Mouse (Mus musculus): ENCODE data around the gene Tspan9. TPM values are rescaled to one million over a fixed set of nuclear protein-coding genes. Genes with fewer than 3 reads are reported as not detected.

The Tspan9 gene
- total and polyA plus RNA-seq, 2 experiments from 2014 or later, result 105 to 332 TPM

- Histone ChIP-seq H3K4me2 (ENCODE audit: low read depth, low read length) (no peak overlapping the region), H3K36me3 (replicated peaks; ENCODE audit: control insufficient read depth, insufficient read depth, low read length) (no peaks in the 10 kb centered on the region), H3K9me3 (replicated peaks; ENCODE audit: control insufficient read depth, low read length) (no peaks in the 10 kb centered on the region; the same call in 1 of the 2 replicates), H3K9ac (replicated peaks; ENCODE audit: low read depth, low read length) (no peak overlapping the region), H3K4me3 (ENCODE audit: low read depth, low read length) (no peak overlapping the region), H3K27ac (ENCODE audit: low read depth) (no peak overlapping the region), H3K27me3 (ENCODE audit: control insufficient read depth, insufficient read depth, low read length) (no peaks in the 10 kb centered on the region), H3K4me1 (ENCODE audit: control insufficient read depth, insufficient read depth) (no peaks in the 10 kb centered on the region)
- ATAC-seq (ENCODE audit: insufficient read depth, low read depth) (peak; percentile 27; the same call in 1 of the 2 replicates), DNase-seq (ENCODE audit: low spot score) (peak; percentile 80)
- 9% methylated on average over 8 of the region's 8 CpGs for WGBS
- no peak for TF ChIP-seq EP300 (IDR thresholded peaks at IDR 0.05; ENCODE audit: low read depth)
- TF ChIP-seq CTCF (IDR thresholded peaks at IDR 0.05; ENCODE audit: low read depth), result peak; percentile 86
Observed at GRCm38 (mm10) chr6:127920652-127921051, 222.7 kb downstream of the Tspan9 start.

- H3K36me3 ChIP-seq (replicated peaks; ENCODE audit: control insufficient read depth, insufficient read depth, low read length), result no peaks in the 10 kb centered on the region
- H3K4me2 ChIP-seq (ENCODE audit: low read depth, low read length), result no peak overlapping the region
- no peak overlapping the region for H3K9ac ChIP-seq (replicated peaks; ENCODE audit: low read depth, low read length)
- WGBS, result 68% methylated on average over 6 of the region's 6 CpGs
- TF ChIP-seq EP300 (IDR thresholded peaks at IDR 0.05; ENCODE audit: low read depth) (no peak), CTCF (IDR thresholded peaks at IDR 0.05; ENCODE audit: low read depth) (no peak)
- no peaks in the 10 kb centered on the region for H3K4me1 ChIP-seq (ENCODE audit: control insufficient read depth, insufficient read depth)
- H3K27ac ChIP-seq (ENCODE audit: low read depth), result no peak overlapping the region
- H3K27me3 ChIP-seq (ENCODE audit: control insufficient read depth, insufficient read depth, low read length), result no peaks in the 10 kb centered on the region
- H3K9me3 ChIP-seq (replicated peaks; ENCODE audit: control insufficient read depth, low read length), result no peaks in the 10 kb centered on the region; the same call in 1 of the 2 replicates
- no peak overlapping the region for H3K4me3 ChIP-seq (ENCODE audit: low read depth, low read length)
- DNase-seq (ENCODE audit: low spot score) (no peak), ATAC-seq (ENCODE audit: insufficient read depth, low read depth) (no peak)
Observed at GRCm38 (mm10) chr6:127919491-127919890, 223.9 kb downstream of the Tspan9 start.

GRCm38 (mm10) chr6:127917712-127918111 lies 225.7 kb downstream of the Tspan9 start:
- no peaks in the 10 kb centered on the region for H3K27me3 ChIP-seq (ENCODE audit: control insufficient read depth, insufficient read depth, low read length)
- no peaks in the 10 kb centered on the region; the same call in 1 of the 2 replicates for H3K9me3 ChIP-seq (replicated peaks; ENCODE audit: control insufficient read depth, low read length)
- DNase-seq (ENCODE audit: low spot score) (no peak), ATAC-seq (ENCODE audit: insufficient read depth, low read depth) (no peak)
- WGBS, result 68% methylated on average over 4 of the region's 4 CpGs
- H3K4me3 ChIP-seq (ENCODE audit: low read depth, low read length), result no peak overlapping the region
- H3K36me3 ChIP-seq (replicated peaks; ENCODE audit: control insufficient read depth, insufficient read depth, low read length), result no peaks in the 10 kb centered on the region
- no peak overlapping the region for H3K4me2 ChIP-seq (ENCODE audit: low read depth, low read length)
- no peaks in the 10 kb centered on the region for H3K4me1 ChIP-seq (ENCODE audit: control insufficient read depth, insufficient read depth)
- no peak for TF ChIP-seq EP300 (IDR thresholded peaks at IDR 0.05; ENCODE audit: low read depth)
- peak; percentile 20; the same call in 1 of the 2 replicates for TF ChIP-seq CTCF (IDR thresholded peaks at IDR 0.05; ENCODE audit: low read depth)
- H3K27ac ChIP-seq (ENCODE audit: low read depth), result no peak overlapping the region
- no peak overlapping the region for H3K9ac ChIP-seq (replicated peaks; ENCODE audit: low read depth, low read length)

DNA sequence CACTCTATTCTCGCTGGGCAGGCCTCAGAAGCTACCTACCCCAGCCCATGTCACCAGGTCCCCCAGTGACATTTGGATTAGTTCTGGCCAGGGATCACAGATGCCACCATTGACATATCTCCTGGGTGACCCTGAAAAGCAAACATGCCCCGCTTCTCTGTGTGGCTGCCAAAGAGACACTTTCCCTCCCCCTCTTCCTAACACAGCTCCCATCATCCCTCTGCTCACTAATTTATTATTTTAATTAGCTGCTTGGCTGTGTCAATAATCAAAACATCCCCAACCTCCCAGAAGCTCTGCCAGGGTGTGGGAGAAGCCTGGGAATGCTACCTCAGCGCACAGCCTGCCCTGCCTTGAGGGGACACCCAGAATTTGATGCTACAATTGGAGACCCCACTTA lies 226.4 kb downstream of the Tspan9 start:
- ATAC-seq (ENCODE audit: insufficient read depth, low read depth) (no peak), DNase-seq (ENCODE audit: low spot score) (no peak)
- Histone ChIP-seq H3K36me3 (replicated peaks; ENCODE audit: control insufficient read depth, insufficient read depth, low read length) (no peaks in the 10 kb centered on the region), H3K4me2 (ENCODE audit: low read depth, low read length) (no peak overlapping the region), H3K27ac (ENCODE audit: low read depth) (no peak overlapping the region), H3K9ac (replicated peaks; ENCODE audit: low read depth, low read length) (no peak overlapping the region), H3K9me3 (replicated peaks; ENCODE audit: control insufficient read depth, low read length) (no peaks in the 10 kb centered on the region; the same call in 1 of the 2 replicates), H3K4me3 (ENCODE audit: low read depth, low read length) (no peak overlapping the region), H3K4me1 (ENCODE audit: control insufficient read depth, insufficient read depth) (no peaks in the 10 kb centered on the region), H3K27me3 (ENCODE audit: control insufficient read depth, insufficient read depth, low read length) (no peaks in the 10 kb centered on the region)
- TF ChIP-seq CTCF (IDR thresholded peaks at IDR 0.05; ENCODE audit: low read depth) (no peak), EP300 (IDR thresholded peaks at IDR 0.05; ENCODE audit: low read depth) (no peak)
- 87% methylated on average over 3 of the region's 3 CpGs for WGBS

GRCm38 (mm10) chr6:127912938-127913337 lies 230.5 kb downstream of the Tspan9 start:
- Histone ChIP-seq H3K9ac (replicated peaks; ENCODE audit: low read depth, low read length) (no peak overlapping the region), H3K4me2 (ENCODE audit: low read depth, low read length) (no peak overlapping the region), H3K4me1 (ENCODE audit: control insufficient read depth, insufficient read depth) (no peaks in the 10 kb centered on the region), H3K36me3 (replicated peaks; ENCODE audit: control insufficient read depth, insufficient read depth, low read length) (no peaks in the 10 kb centered on the region), H3K27me3 (ENCODE audit: control insufficient read depth, insufficient read depth, low read length) (no peaks in the 10 kb centered on the region), H3K9me3 (replicated peaks; ENCODE audit: control insufficient read depth, low read length) (no peaks in the 10 kb centered on the region; the same call in 1 of the 2 replicates), H3K27ac (ENCODE audit: low read depth) (no peak overlapping the region), H3K4me3 (ENCODE audit: low read depth, low read length) (no peak overlapping the region)
- WGBS, result 89% methylated on average over 3 of the region's 3 CpGs
- no peak for TF ChIP-seq EP300 (IDR thresholded peaks at IDR 0.05; ENCODE audit: low read depth)
- no peak for TF ChIP-seq CTCF (IDR thresholded peaks at IDR 0.05; ENCODE audit: low read depth)
- ATAC-seq (ENCODE audit: insufficient read depth, low read depth) (no peak), DNase-seq (ENCODE audit: low spot score) (no peak)

DNA sequence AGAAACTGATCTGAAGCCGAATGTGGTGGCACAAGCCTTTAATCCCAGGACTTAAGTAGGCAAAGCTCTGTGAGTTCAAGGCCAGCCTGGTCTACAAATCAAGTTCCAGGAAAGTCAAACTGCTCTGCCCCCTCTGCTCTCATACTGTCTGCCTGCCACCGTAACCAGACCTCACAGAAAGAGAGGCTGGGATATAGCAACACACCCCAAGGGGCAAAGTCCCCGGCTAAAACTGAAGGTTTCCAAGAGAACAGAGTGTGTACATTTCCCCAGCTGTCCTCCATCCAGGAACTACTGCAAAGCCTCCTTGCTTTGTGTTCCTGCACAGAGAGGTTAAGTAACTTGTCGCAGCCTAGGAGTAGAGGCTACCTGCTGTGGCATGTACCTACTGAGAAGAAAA lies 231.7 kb downstream of the Tspan9 start:
- DNase-seq (ENCODE audit: low spot score) (no peak), ATAC-seq (ENCODE audit: insufficient read depth, low read depth) (no peak)
- Histone ChIP-seq H3K4me2 (ENCODE audit: low read depth, low read length) (no peak overlapping the region), H3K27ac (ENCODE audit: low read depth) (no peak overlapping the region), H3K9me3 (replicated peaks; ENCODE audit: control insufficient read depth, low read length) (no peaks in the 10 kb centered on the region; the same call in 1 of the 2 replicates), H3K9ac (replicated peaks; ENCODE audit: low read depth, low read length) (no peak overlapping the region), H3K4me3 (ENCODE audit: low read depth, low read length) (no peak overlapping the region), H3K4me1 (ENCODE audit: control insufficient read depth, insufficient read depth) (no peaks in the 10 kb centered on the region), H3K36me3 (replicated peaks; ENCODE audit: control insufficient read depth, insufficient read depth, low read length) (no peaks in the 10 kb centered on the region), H3K27me3 (ENCODE audit: control insufficient read depth, insufficient read depth, low read length) (no peaks in the 10 kb centered on the region)
- WGBS, result 78% methylated on average over 4 of the region's 4 CpGs
- TF ChIP-seq EP300 (IDR thresholded peaks at IDR 0.05; ENCODE audit: low read depth) (no peak), CTCF (IDR thresholded peaks at IDR 0.05; ENCODE audit: low read depth) (no peak)

Small RNA genes within 50 kb of the gene (microRNA-seq; reads per million reads assigned to microRNA genes)
- not detected for gene Gm26338

Other genes with a start within 250 kb of the Tspan9 start
- gene Tead4, start 157.2 kb upstream of the Tspan9 start, total RNA-seq (2014; rRNA removed; ENCODE audit: low replicate concordance), result 3.2 and 4.2 TPM in 2 replicates
- 1.3 and 1.5 TPM in 2 replicates for gene Tead4, start 157.2 kb upstream of the Tspan9 start, polyA plus RNA-seq (2015; fragmentation: Nextera tagmentation; extraction: Ambion mirVana)
- gene Tulp3, start 212.3 kb upstream of the Tspan9 start, total RNA-seq (2014; rRNA removed; ENCODE audit: low replicate concordance), result 3.2 and 5.1 TPM in 2 replicates
- gene Tulp3, start 212.3 kb upstream of the Tspan9 start, polyA plus RNA-seq (2015; fragmentation: Nextera tagmentation; extraction: Ambion mirVana), result 3.7 and 5.1 TPM in 2 replicates
- 10.9 and 22.6 TPM in 2 replicates for gene Rhno1, start 219.3 kb upstream of the Tspan9 start, total RNA-seq (2014; rRNA removed; ENCODE audit: low replicate concordance)
- gene Rhno1, start 219.3 kb upstream of the Tspan9 start, polyA plus RNA-seq (2015; fragmentation: Nextera tagmentation; extraction: Ambion mirVana), result 34.7 and 39.3 TPM in 2 replicates
- 19.0 and 23.8 TPM in 2 replicates for gene Foxm1, start 219.4 kb upstream of the Tspan9 start, total RNA-seq (2014; rRNA removed; ENCODE audit: low replicate concordance)
- gene Foxm1, start 219.4 kb upstream of the Tspan9 start, polyA plus RNA-seq (2015; fragmentation: Nextera tagmentation; extraction: Ambion mirVana), result 4.8 and 5.4 TPM in 2 replicates
- gene Tex52, start 231.9 kb upstream of the Tspan9 start, total RNA-seq (2014; rRNA removed; ENCODE audit: low replicate concordance), result not detected in 2 replicates
- gene Tex52, start 231.9 kb upstream of the Tspan9 start, polyA plus RNA-seq (2015; fragmentation: Nextera tagmentation; extraction: Ambion mirVana), result not detected in 2 replicates
- gene Gm44596, start 231.9 kb upstream of the Tspan9 start, total RNA-seq (2014; rRNA removed; ENCODE audit: low replicate concordance), result not detected in 2 replicates
- gene Gm44596, start 231.9 kb upstream of the Tspan9 start, polyA plus RNA-seq (2015; fragmentation: Nextera tagmentation; extraction: Ambion mirVana), result not detected in 2 replicates